Mouse (Mus musculus) heart, embryonic 11.5 days (tissue): ENCODE data around the gene Rad51b. TPM values are rescaled to one million over a fixed set of nuclear protein-coding genes. Genes with fewer than 3 reads are reported as not detected.

Source experiments
- ATAC-seq: fragments of 200-750 bp; cut with Nextera tagmentation; replicated peaks from 2 replicates; pipeline ENCODE4 v1.8.0; 2017; ENCODE audit warnings: moderate library complexity; ENCODE audit not compliant: insufficient number of reproducible peaks, low FRiP score, low TSS enrichment
- H3K27ac ChIP-seq: fragments of 300-500 bp; sonication (generic); 2 replicates; pipeline ENCODE4 v1.5.1; 2014; ENCODE audit warnings: mild to moderate bottlenecking, low read depth, low read length
- H3K27me3 ChIP-seq: fragments of 300-500 bp; sonication (generic); 2 replicates; pipeline ENCODE4 v1.6.1; 2014; ENCODE audit warnings: mild to moderate bottlenecking, low read length, mixed read lengths; ENCODE audit not compliant: control insufficient read depth, insufficient read depth
- H3K36me3 ChIP-seq: fragments of 300-500 bp; sonication (generic); 2 replicates; pipeline ENCODE4 v1.6.1; 2014; ENCODE audit warnings: mild to moderate bottlenecking, low read length, moderate library complexity, mixed read lengths; ENCODE audit not compliant: control insufficient read depth, insufficient read depth
- H3K4me1 ChIP-seq: fragments of 300-500 bp; sonication (generic); 2 replicates; pipeline ENCODE4 v1.6.1; 2014; ENCODE audit warnings: low read length; ENCODE audit not compliant: control insufficient read depth, insufficient read depth
- H3K4me2 ChIP-seq: fragments of 300-500 bp; sonication (generic); 2 replicates; pipeline ENCODE4 v1.6.1; 2014; ENCODE audit warnings: mild to moderate bottlenecking, moderate library complexity
- H3K4me3 ChIP-seq: fragments of 300-500 bp; sonication (generic); 2 replicates; pipeline ENCODE4 v1.5.1; 2014; ENCODE audit warnings: low read depth, low read length
- H3K9ac ChIP-seq: fragments of 300-500 bp; sonication (generic); 2 replicates; pipeline ENCODE4 v1.6.1; 2014; ENCODE audit warnings: mild to moderate bottlenecking, low read depth, low read length, moderate library complexity
- H3K9me3 ChIP-seq: fragments of 300-500 bp; sonication (generic); replicated peaks from 2 replicates; pipeline ENCODE4 v1.6.1; 2016; ENCODE audit warnings: low read length; ENCODE audit not compliant: control insufficient read depth
- WGBS: fragments of 180-500 bp; shearing (Covaris S2); extraction: QIAGEN DNeasy Blood & Tissue Kit; methylation state at CpG from one replicate; pipeline ENCODE4 v1.1.7; 2014; ENCODE audit not compliant: insufficient replicate concordance; 5-methylcytosine and 5-hydroxymethylcytosine counted together
- polyA plus RNA-seq: library from polyadenylated mRNA; unstranded; fragments of >200 nt; fragmentation: Nextera tagmentation; extraction: Ambion mirVana; gene quantifications from 2 replicates; pipeline ENCODE4 v1.2.1, GENCODE M21; 2014

Gene Rad51b
- polyA plus RNA-seq, 1 experiment from 2014 or later = 6.4 TPM

GRCm38 (mm10) chr12:79853901-79854490, 556.9 kb downstream of the Rad51b start:
- H3K4me3 ChIP-seq = no peak overlapping the region
- H3K9me3 ChIP-seq = no peaks in the 10 kb centered on the region
- peaks cover 43% of the 10 kb centered on the region for H3K4me1 ChIP-seq
- no peaks in the 10 kb centered on the region for H3K27me3 ChIP-seq
- no peak overlapping the region for H3K27ac ChIP-seq
- ATAC-seq = no peak
- H3K36me3 ChIP-seq = no peaks in the 10 kb centered on the region
- no peak overlapping the region for H3K9ac ChIP-seq
- 54% methylated on average over 5 of the region's 5 CpGs for WGBS
- no peak overlapping the region for H3K4me2 ChIP-seq

DNA sequence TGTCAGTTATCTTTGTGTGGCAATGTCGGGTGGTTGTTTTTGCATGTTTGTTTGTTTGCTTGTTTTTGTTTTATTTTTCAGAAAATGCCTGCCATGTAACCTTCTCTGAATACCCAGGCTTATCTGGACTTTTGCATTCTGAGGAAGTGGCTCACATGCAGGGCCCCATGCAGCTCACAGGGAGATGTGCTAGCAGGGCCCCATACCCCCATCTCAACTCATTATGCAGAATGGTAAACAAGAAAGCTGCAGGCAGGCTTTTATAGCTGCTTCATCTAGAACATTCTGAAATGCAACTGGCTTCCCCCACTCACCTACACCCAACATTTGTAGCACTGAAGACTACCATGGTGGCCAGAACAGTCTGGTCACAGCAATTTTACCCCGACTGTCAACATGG, 557.4 kb downstream of the Rad51b start:
- peaks cover 47% of the 10 kb centered on the region for H3K4me1 ChIP-seq
- 63% methylated on average over 2 of the region's 2 CpGs for WGBS

DNA sequence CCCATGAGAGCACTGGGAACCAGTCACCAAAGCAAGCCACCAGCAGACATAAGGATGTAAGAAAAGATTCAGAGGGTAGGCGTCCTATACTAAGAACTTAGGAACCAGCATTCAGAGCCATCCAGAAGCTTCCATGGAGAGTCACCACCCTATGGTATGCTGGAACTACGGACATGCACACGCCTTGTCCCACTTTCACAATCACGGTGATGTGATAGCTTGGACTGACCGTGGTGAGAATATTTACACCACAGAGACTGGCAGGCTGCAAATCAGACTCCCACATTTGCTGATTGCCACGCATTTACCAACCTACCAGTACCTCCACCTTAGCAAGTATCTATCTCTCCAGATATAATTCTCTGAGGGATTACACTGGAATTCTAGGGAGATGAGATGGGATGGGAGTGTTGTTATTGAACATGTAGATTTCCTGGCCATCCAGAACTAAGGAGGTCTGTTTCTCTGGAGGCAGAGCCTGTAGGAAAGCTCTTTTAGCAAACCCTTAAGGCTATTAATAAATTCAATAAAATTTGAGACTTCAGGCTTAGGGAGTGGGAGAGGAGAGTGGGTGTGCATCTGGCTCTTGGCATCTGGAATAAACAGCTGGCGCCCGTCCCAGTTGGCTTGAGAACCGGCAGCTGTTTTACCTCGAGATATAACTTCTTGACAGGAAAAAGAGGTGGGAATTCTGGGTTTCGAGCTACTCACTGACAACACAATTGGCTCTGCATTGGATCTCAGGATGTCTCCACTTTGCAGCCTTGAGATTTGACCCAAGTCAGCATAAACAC, 559.2 kb downstream of the Rad51b start:
- Histone ChIP-seq H3K27ac (peak overlapping the region; percentile 62), H3K4me3 (no peak overlapping the region), H3K9ac (no peak overlapping the region), H3K27me3 (no peaks in the 10 kb centered on the region), H3K9me3 (no peaks in the 10 kb centered on the region), H3K36me3 (no peaks in the 10 kb centered on the region), H3K4me1 (peaks cover 54% of the 10 kb centered on the region), H3K4me2 (no peak overlapping the region; the same call in 1 of the 2 replicates)
- 0 out of 2 replicates have a peak, but pooled peaks have one; percentile 35 for ATAC-seq
- 45% methylated on average over 11 of the region's 11 CpGs for WGBS

More for the DNA sequence above, 557.4 kb downstream of the Rad51b start:
- no peaks in the 10 kb centered on the region for H3K9me3 ChIP-seq
- no peaks in the 10 kb centered on the region for H3K36me3 ChIP-seq
- no peak overlapping the region for H3K4me2 ChIP-seq
- no peak overlapping the region for H3K9ac ChIP-seq
- ATAC-seq = no peak
- no peaks in the 10 kb centered on the region for H3K27me3 ChIP-seq
- H3K27ac ChIP-seq = no peak overlapping the region
- no peak overlapping the region for H3K4me3 ChIP-seq

DNA sequence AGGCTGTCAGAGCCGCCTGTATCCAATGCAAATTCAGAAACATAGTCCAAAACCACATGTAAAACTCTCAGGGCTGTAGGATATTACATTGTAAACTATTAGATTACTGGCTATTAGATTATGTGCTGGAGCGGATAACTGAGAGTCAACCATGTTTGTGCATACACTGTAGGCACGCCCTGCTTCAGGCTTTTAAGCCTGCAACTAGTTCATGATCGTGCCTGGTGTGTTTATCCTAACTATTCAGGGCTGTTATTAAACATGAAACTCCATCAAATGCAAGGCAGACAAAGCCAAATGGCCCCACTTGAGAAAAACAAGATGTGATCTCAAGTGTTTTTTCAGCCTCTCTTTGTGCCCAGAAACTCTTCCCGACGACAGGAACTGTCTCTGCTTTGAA, 560.6 kb downstream of the Rad51b start:
- no peaks in the 10 kb centered on the region for H3K36me3 ChIP-seq
- no peak overlapping the region for H3K4me3 ChIP-seq
- no peak overlapping the region for H3K9ac ChIP-seq
- no peak overlapping the region for H3K27ac ChIP-seq
- peaks cover 54% of the 10 kb centered on the region for H3K4me1 ChIP-seq
- 59% methylated on average over 6 of the region's 6 CpGs for WGBS
- ATAC-seq = no peak
- H3K9me3 ChIP-seq = no peaks in the 10 kb centered on the region; the same call in 1 of the 2 replicates
- no peak overlapping the region for H3K4me2 ChIP-seq
- no peaks in the 10 kb centered on the region for H3K27me3 ChIP-seq

DNA sequence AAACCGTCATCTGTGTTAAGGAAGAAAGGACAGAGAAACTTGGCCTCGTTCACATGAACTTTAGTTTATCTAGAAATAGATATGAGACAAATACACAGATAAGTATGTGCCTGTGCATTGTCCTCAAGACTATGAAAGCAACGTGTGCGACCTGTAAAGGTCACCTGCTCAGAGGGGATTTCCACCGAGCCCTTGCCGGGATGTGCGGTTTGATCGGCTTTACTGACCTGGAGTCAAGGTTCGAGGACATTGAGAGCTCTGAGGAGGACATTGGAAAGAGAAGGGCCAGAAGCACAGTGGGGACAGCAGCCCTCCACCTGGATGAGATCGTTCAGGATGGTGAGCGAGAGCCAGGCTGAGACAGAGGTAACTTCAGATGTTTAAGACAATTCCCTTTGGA, 561.3 kb downstream of the Rad51b start:
- Histone ChIP-seq H3K4me1 (peaks cover 54% of the 10 kb centered on the region), H3K4me2 (no peak overlapping the region), H3K4me3 (no peak overlapping the region), H3K27me3 (no peaks in the 10 kb centered on the region), H3K27ac (peak overlapping the region; percentile 88; the same call in 1 of the 2 replicates), H3K9ac (no peak overlapping the region), H3K9me3 (no peaks in the 10 kb centered on the region; the same call in 1 of the 2 replicates), H3K36me3 (no peaks in the 10 kb centered on the region)
- WGBS = 52% methylated on average over 11 of the region's 11 CpGs
- ATAC-seq = no peak

DNA sequence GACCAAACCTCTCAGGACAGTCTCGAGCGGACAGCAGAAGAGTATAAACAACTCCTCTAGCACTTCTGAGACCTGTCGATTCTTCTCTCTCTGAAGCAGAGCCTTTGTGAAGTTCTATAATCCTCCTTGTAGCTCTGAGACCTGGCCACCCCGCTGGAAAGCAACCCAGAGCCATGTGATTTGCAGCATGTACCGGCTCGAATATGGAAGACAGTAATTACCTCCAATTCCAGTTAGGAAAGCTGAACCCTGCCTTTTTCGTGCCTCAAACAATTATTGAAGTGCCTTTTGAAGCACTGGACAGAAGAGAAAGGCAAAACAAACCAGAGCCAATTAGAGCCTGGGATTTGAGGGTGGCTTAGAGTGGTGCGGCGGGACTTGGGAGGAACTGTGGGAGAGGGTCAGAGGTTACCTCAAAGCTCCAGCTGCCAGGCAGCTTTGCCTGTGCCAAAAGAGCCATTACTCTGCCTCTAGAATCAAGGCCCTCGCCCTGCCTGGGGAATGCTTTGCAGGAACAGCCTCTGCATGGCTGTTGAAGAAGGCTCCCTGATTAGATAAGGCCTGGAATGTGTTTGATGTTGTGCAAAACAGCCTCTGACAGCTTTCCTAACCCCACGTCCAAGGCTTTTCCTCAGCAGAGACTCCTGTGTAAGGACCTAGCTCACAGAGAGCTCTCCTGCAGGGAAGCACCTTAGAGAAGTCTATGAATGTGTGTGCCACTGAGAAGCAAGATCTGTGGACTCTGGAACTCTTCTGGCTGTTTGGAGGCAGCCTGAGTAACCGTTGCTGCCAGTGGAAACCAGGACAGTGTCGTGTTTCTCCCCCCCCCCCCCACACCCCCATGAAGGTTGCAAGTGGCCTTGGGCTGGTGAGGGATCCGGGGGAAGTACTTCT, 562.5 kb downstream of the Rad51b start:
- H3K9ac ChIP-seq = 0 out of 2 replicates have a peak overlapping the region, but pooled peaks have one; percentile 3
- peak overlapping the region; percentile 88 for H3K27ac ChIP-seq
- no peak overlapping the region for H3K4me3 ChIP-seq
- H3K9me3 ChIP-seq = no peaks in the 10 kb centered on the region; the same call in 1 of the 2 replicates
- H3K4me2 ChIP-seq = no peak overlapping the region
- peak; percentile 71 for ATAC-seq
- no peaks in the 10 kb centered on the region for H3K27me3 ChIP-seq
- peaks cover 50% of the 10 kb centered on the region for H3K4me1 ChIP-seq
- no peaks in the 10 kb centered on the region for H3K36me3 ChIP-seq
- WGBS = 10% methylated on average over 14 of the region's 14 CpGs

- no peaks in the 10 kb centered on the region; the same call in 1 of the 2 replicates for H3K9me3 ChIP-seq
- no peaks in the 10 kb centered on the region for H3K36me3 ChIP-seq
- H3K4me1 ChIP-seq = peaks cover 49% of the 10 kb centered on the region
- peak overlapping the region; percentile 88 for H3K27ac ChIP-seq
- H3K4me2 ChIP-seq = no peak overlapping the region
- no peaks in the 10 kb centered on the region for H3K27me3 ChIP-seq
- H3K9ac ChIP-seq = no peak overlapping the region
- no peak for ATAC-seq
- H3K4me3 ChIP-seq = no peak overlapping the region
- 41% methylated on average over 2 of the region's 2 CpGs for WGBS
Observed at GRCm38 (mm10) chr12:79860248-79860555, 563.1 kb downstream of the Rad51b start.
